Mouse (Mus musculus) stomach, postnatal 0 days (tissue): Measurements from ENCODE around the gene Mrap.

ENCODE experiments used
- CTCF ChIP-seq: IDR thresholded peaks from 2 replicates; pipeline ENCODE4 v1.5.1; 2016; ENCODE audit warnings: antibody characterized with exemption, low read depth, mild to moderate bottlenecking, moderate library complexity
- EP300 ChIP-seq: optimal IDR thresholded peaks from 2 replicates; pipeline ENCODE3; 2016; ENCODE audit warnings: antibody characterized with exemption

- 0 out of 2 replicates have a peak, but pooled peaks have one; percentile 1 for TF ChIP-seq CTCF
- TF ChIP-seq EP300, result no peak
Observed at GRCm38 (mm10) chr16:90709711-90710289, 28.2 kb upstream of the Mrap start.
